1 mouse cellular context compared by ENCODE assay signal in genomic region chr1:134415168-134415831, GRCm38 (mm10).
A peak's percentile ranks its signal among the peaks of the same experiment; 100 is the strongest.
TF ChIP-seq lines count a peak whose summit lies in the region.

TSS of gene Adipor1 (plus strand) at chr1:134415378.

TF ChIP-seq in CH12.LX, 34 proteins besides CTCF, POLR2A, EP300 and RAD21 (continued from another document):
- TF ChIP-seq JUN (IDR thresholded peaks at IDR 0.05; ENCODE audit: insufficient read depth, low read depth, low read length) (no peak), ZMIZ1 (IDR thresholded peaks at IDR 0.05; ENCODE audit: low read depth, low read length) (peak; percentile 97), SIN3A (IDR thresholded peaks at IDR 0.05; ENCODE audit: low read length) (peak; percentile 68), BHLHE40 (IDR thresholded peaks at IDR 0.05; ENCODE audit: low read depth, low read length) (peak; percentile 62), TCF12 (IDR thresholded peaks at IDR 0.05; ENCODE audit: low read depth, low read length) (peak; percentile 77), UBTF (IDR thresholded peaks at IDR 0.05; ENCODE audit: low read depth, low read length) (0 out of 2 replicates have a peak, but pooled peaks have one; percentile 29), MAZ (IDR thresholded peaks at IDR 0.05; ENCODE audit: low read depth, low read length) (no peak), TBP (conservative IDR thresholded peaks at IDR 0.05; ENCODE audit: low read depth, low read length) (peak; percentile 56; the same call in 1 of the 2 replicates), E2F4 (IDR thresholded peaks at IDR 0.05; ENCODE audit: insufficient replicate concordance, low read depth, low read length) (no peak), SMC3 (IDR thresholded peaks at IDR 0.05; ENCODE audit: low read depth, low read length) (no peak), PAX5 (IDR thresholded peaks at IDR 0.05; ENCODE audit: low read length) (no peak), NELFE (IDR thresholded peaks at IDR 0.05; ENCODE audit: low read depth, low read length) (peak; percentile 95)
TF ChIP-seq in CH12.LX: peak in this region for 20.
